Mouse (Mus musculus) urinary bladder, postnatal 4 days (tissue): ENCODE data around the gene Hps5.
"Not testable (repeated sequence)": the region's sequence is repeated elsewhere in the genome, so short reads cannot be mapped to it uniquely, and the experiment has no call there.

ENCODE experiments used
- DNase-seq, 2 experiments: peaks; one replicate each; pipeline ENCODE4 v3.0.0; 2021 to 2022; ENCODE audit warnings: low spot score in 2 of 2

The Hps5 gene

GRCm38 (mm10) chr7:46795287-46796205 lies at the start of gene Hps5, which contains the start of gene Gtf2h1:
Gene Hps5, minus strand, starts transcription at chr7:46796064.
Gene Gtf2h1, plus strand, starts transcription at chr7:46796103.
- peak; percentile 94 to 98 for DNase-seq

- DNase-seq = peak; percentile 88 to 95
These were observed 49.5 kb upstream of the Hps5 start for GRCm38 (mm10) chr7:46845211-46845977.

GRCm38 (mm10) chr7:46843576-46843975 lies 47.7 kb upstream of the Hps5 start:
- DNase-seq = no peak

GRCm38 (mm10) chr7:46842278-46842677 lies 46.4 kb upstream of the Hps5 start:
- DNase-seq = no peak

GRCm38 (mm10) chr7:46840787-46841525 lies 45.1 kb upstream of the Hps5 start, which contains the start of gene Ldha:
Gene Ldha, plus strand, starts transcription at chr7:46841475.
- DNase-seq = no peak

GRCm38 (mm10) chr7:46840326-46840725 lies 44.5 kb upstream of the Hps5 start:
- no peak for DNase-seq

GRCm38 (mm10) chr7:46839861-46840260 lies 44.0 kb upstream of the Hps5 start:
- DNase-seq = no peak

GRCm38 (mm10) chr7:46839446-46839845 lies 43.6 kb upstream of the Hps5 start:
- DNase-seq = no peak

GRCm38 (mm10) chr7:46838891-46839302 lies 43.0 kb upstream of the Hps5 start:
- DNase-seq = peak; percentile 50 to 70

- no peak for DNase-seq
These were observed 42.3 kb upstream of the Hps5 start for GRCm38 (mm10) chr7:46838104-46838671.

GRCm38 (mm10) chr7:46837073-46837472 lies 41.2 kb upstream of the Hps5 start:
- DNase-seq = no peak

GRCm38 (mm10) chr7:46836357-46836756 lies 40.5 kb upstream of the Hps5 start:
- no peak for DNase-seq

- no peak for DNase-seq
These were observed 39.2 kb upstream of the Hps5 start for GRCm38 (mm10) chr7:46834994-46835610.

GRCm38 (mm10) chr7:46833670-46834255 lies 37.9 kb upstream of the Hps5 start:
- no peak for DNase-seq

- DNase-seq = no peak
These were observed 37.4 kb upstream of the Hps5 start for GRCm38 (mm10) chr7:46833266-46833665.

- DNase-seq = not testable (repeated sequence)
These were observed 36.4 kb upstream of the Hps5 start for GRCm38 (mm10) chr7:46832112-46832810.

- DNase-seq = no peak
These were observed 35.8 kb upstream of the Hps5 start for GRCm38 (mm10) chr7:46831693-46832092.

- DNase-seq = no peak
These were observed 35.1 kb upstream of the Hps5 start for GRCm38 (mm10) chr7:46830799-46831590.

GRCm38 (mm10) chr7:46829911-46830310 lies 34.0 kb upstream of the Hps5 start:
- no peak for DNase-seq
